Mouse (Mus musculus): ENCODE measurements around the gene Col15a1. TPM values are rescaled to one million over a fixed set of nuclear protein-coding genes. Genes with fewer than 3 reads are reported as not detected.

The Col15a1 gene
- total RNA-seq, 2 experiments from 2014 or later = 50.7 to 61.5 TPM

DNA sequence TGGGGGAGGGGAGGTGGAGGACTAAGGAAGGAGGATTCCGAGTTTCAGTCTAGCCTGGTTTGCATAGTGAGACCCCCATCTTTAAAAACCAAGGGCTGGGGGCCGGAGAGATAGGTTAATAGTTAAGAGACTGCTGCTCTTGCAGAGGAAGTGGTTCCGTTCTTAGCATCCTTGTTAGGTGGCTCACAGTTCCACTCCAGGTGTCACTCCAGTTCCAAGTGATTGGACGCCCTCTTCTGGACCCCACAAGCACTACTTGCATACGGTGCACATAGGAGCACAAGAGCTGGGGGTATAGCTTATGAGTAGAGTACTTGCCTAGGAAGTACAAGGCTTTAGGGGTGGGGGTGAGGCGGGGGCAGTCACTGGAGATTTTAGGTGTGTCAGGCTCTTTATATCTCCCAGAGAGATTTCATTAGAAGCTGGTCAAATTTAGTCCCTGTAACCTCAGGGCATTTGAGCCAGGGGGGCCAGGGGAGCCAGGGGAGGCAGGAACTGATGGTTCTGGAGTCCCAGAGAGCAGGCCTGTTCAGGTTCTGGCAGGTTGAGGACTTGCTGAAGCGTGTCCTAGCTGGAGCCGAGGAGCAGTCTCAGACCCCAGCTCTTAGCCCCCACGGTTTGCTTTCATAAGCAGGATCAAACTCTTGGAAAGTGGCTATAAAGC, 143.6 kb downstream of the Col15a1 start:
- peak; percentile 26 to 30 for DNase-seq

DNA sequence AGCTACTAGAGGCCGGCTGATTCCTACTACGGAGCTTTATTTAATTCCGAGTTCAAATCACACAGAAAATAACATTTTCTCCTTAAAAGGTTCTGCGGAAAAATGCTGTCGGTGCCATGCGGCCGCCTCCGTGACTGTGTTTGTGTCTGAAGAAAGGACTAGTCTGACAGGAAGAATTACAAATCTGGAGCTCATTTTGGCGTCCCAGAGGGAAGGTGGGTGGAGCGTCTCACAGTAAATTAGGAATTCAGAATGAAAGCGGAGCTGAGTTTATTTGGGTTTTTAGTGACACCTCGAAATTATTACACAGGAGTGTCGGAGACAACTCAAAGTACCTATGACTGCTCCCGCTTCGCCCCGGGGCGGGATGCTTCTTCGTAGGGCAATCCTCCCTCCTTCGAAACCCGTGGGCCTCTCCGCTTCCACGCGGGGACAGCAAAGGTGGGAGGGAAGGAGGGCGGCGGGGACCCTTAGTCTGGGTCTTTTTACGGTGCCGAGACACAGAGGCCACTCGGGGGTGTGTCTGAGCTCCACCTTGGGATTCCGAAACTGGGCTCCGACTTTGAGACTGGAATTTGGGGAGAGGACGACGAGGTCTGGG, 144.2 kb downstream of the Col15a1 start:
- peak; percentile 73 to 80 for DNase-seq

DNA sequence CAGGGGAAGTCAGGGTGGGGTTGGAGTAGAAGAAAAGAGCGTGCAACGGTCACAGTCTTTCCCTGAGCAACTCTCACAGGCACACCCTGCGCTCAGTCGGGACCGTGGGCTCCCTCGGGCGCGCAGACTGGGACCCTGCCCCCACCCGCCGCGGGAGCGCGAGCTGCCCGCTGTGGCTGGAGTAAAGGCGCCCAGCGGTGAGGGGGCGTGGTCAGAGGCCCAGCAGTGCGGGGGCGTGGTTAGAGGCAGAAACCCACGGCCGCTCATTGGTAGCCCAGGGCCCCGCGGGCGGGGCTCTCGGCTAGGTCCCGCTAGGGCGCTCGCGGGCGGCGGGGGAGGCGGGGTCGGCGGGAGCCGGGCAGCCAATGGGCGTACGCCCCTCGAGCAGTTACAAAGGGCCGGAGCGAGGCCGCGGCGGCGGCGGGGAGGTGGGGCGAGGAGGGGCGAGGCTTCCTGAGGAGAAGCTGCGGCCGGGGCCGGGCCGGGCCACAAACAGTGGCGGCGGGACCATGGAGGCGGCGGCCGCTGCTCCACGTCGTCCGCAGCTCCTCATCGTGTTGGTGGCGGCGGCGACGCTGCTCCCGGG, 144.9 kb downstream of the Col15a1 start, which contains the start of gene Tgfbr1:
Tgfbr1 (plus strand) TSS at position 420 of the 586 bp plus-strand sequence.
- DNase-seq = peak; percentile 98 to 99

DNA sequence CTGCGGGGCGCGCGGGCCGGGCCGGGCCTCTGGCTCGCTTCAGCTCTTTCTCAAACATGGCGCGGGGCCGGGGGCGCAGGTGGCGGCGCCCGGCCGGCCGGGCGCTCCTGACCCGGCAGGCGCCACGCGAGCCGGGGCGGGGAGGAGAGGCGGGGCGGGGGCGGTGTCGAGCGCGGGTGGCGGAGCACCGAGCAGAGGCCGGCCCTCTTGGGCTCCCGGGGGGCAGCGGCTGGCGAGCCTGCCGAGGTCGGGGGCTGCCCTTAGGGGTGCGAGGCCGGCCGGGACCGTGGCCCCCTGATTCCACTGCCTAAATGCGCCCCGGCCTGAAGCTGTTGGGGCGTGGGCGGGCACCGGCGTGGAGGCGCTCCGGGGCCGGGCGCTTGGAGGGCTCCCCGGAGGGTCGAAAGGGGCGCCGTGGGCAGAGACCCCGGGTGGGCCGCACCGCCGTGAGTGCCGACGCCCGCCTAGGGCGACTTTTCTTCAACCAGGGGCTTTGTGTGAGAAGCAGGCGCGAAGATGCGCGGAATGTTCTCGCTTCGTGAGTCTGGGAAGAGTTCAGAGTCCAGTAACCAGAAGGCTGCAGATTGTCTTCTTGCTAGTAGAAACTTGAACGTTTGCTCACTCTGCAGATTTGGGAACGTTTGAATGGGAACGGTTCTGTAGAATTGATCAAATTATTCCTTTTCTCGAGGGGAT, 145.6 kb downstream of the Col15a1 start:
- DNase-seq = peak; percentile 84

DNA sequence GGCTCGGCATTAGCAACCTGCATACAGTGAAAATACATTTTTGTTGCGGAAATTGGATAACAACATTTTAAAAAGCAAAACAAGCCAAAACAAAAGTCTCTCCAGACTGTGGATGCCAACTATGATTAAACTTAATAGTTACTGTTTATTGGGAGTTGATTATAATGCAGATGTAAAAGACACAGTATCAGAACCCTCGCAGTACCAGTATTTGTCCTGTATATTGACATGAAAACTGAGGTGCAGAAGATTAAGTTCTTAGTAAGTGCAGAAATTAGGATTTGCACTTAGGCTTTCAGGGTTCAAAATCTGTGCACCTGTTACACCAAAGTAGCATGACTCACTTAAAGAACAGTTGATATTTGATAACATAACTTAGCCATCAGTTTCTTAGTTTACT, 146.3 kb downstream of the Col15a1 start:
- DNase-seq = no peak

DNA sequence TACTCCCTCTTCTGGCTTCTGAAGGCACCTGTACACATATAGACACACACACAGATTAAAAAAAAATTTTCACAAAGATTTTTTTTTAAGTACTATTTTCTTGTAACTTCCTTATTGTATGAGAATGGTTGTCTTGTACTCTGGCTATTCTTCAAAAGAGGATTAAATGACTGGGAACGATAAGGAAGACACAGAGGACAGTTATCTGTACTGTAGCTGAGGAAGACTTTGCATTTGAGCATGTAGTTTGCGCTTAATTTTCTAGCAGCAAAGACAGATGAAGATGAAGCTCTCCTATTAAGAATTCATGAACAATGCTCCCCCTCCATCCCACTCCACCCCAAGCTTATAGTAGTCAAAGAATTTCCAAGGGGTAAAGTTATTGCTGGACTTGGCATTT, 154.7 kb downstream of the Col15a1 start:
- DNase-seq = no peak

Other genes with a start within 250 kb of the Col15a1 start
- gene Gabbr2, start 216.3 kb upstream of the Col15a1 start, total RNA-seq (2021) = not detected
- gene Anks6, start 150.7 kb upstream of the Col15a1 start, total RNA-seq (2021) = 1 to 10 TPM; 2.3 to 3.0 TPM
- under 1 TPM; 0.30 to 0.57 TPM for gene Galnt12, start 116.3 kb upstream of the Col15a1 start, total RNA-seq (2021)
- 10 to 100 TPM; 13.6 to 14.9 TPM for gene Tgfbr1, start 145.1 kb downstream of the Col15a1 start, total RNA-seq (2021)